Mouse (Mus musculus) neural tube, embryonic 11.5 days (tissue): ENCODE measurements around the gene Nmral1. TPM values are rescaled to one million over a fixed set of nuclear protein-coding genes. Genes with fewer than 3 reads are reported as not detected.
A peak's percentile ranks its signal among the peaks of the same experiment; 100 is the strongest.

ENCODE experiments used
- ATAC-seq: fragments of 200-750 bp; cut with Nextera tagmentation; 2 replicates; pipeline ENCODE4 v1.8.0; 2017; ENCODE audit warnings: moderate number of reproducible peaks, mild to moderate bottlenecking, moderate TSS enrichment, moderate library complexity; ENCODE audit not compliant: insufficient read depth, low FRiP score, low TSS enrichment
- DNase-seq: peaks from one replicate; pipeline ENCODE4 v3.0.0-alpha.2; 2015; ENCODE audit warnings: low spot score
- H3K27ac ChIP-seq: fragments of 300-500 bp; sonication (generic); 2 replicates; pipeline ENCODE4 v1.5.1; 2014; ENCODE audit warnings: low read depth, mild to moderate bottlenecking, low read length
- H3K27me3 ChIP-seq: fragments of 300-500 bp; sonication (generic); 2 replicates; pipeline ENCODE4 v1.6.1; 2014; ENCODE audit warnings: mild to moderate bottlenecking, low read length, mixed read lengths; ENCODE audit not compliant: control insufficient read depth, insufficient read depth
- H3K36me3 ChIP-seq: fragments of 300-500 bp; sonication (generic); 2 replicates; pipeline ENCODE4 v1.6.1; 2014; ENCODE audit warnings: mild to moderate bottlenecking, low read length, moderate library complexity, mixed read lengths; ENCODE audit not compliant: control insufficient read depth, insufficient read depth
- H3K4me1 ChIP-seq: fragments of 300-500 bp; sonication (generic); 2 replicates; pipeline ENCODE4 v1.6.1; 2014; ENCODE audit warnings: low read length, mixed read lengths; ENCODE audit not compliant: control insufficient read depth, insufficient read depth
- H3K4me2 ChIP-seq: fragments of 300-500 bp; sonication (generic); 2 replicates; pipeline ENCODE4 v1.6.1; 2014; ENCODE audit warnings: low read depth, mild to moderate bottlenecking, moderate library complexity
- H3K4me3 ChIP-seq: fragments of 300-500 bp; sonication (generic); 2 replicates; pipeline ENCODE4 v1.5.1; 2014; ENCODE audit warnings: low read depth, low read length
- H3K9ac ChIP-seq: fragments of 300-500 bp; sonication (generic); 2 replicates; pipeline ENCODE4 v1.6.1; 2014; ENCODE audit warnings: mild to moderate bottlenecking, low read length
- H3K9me3 ChIP-seq: fragments of 300-500 bp; sonication (generic); 2 replicates; pipeline ENCODE4 v1.6.1; 2016; ENCODE audit warnings: low read length; ENCODE audit not compliant: control insufficient read depth
- WGBS: fragments of 180-500 bp; shearing (Covaris S2); extraction: QIAGEN DNeasy Blood & Tissue Kit; methylation state at CpG from one replicate; pipeline ENCODE4 v1.1.7; 2014; 5-methylcytosine and 5-hydroxymethylcytosine counted together
- polyA plus RNA-seq: library from polyadenylated mRNA; unstranded; fragments of >200 nt; fragmentation: Nextera tagmentation; extraction: Ambion mirVana; gene quantifications from 2 replicates; pipeline ENCODE4 v1.2.1, GENCODE M21; 2014

Gene Nmral1
- polyA plus RNA-seq, 1 experiment from 2014 or later: 159 TPM

GRCm38 (mm10) chr16:4752155-4752554, 33.0 kb upstream of the Nmral1 start:
- 92% methylated on average over 3 of the region's 3 CpGs for WGBS
- Histone ChIP-seq H3K9me3 (no peaks in the 10 kb centered on the region), H3K27me3 (no peaks in the 10 kb centered on the region), H3K4me1 (peaks cover 3% of the 10 kb centered on the region; the same call in 1 of the 2 replicates), H3K27ac (no peak overlapping the region), H3K4me3 (no peak overlapping the region), H3K4me2 (no peak overlapping the region), H3K9ac (no peak overlapping the region), H3K36me3 (no peaks in the 10 kb centered on the region)
- no peak for ATAC-seq
- DNase-seq: no peak

- H3K9me3 ChIP-seq: no peaks in the 10 kb centered on the region
- no peak overlapping the region for H3K27ac ChIP-seq
- ATAC-seq: no peak
- no peaks in the 10 kb centered on the region for H3K27me3 ChIP-seq
- no peak overlapping the region for H3K4me2 ChIP-seq
- WGBS: 86% methylated on average over 1 of the region's 1 CpGs
- H3K36me3 ChIP-seq: no peaks in the 10 kb centered on the region
- no peak for DNase-seq
- H3K9ac ChIP-seq: no peak overlapping the region
- H3K4me1 ChIP-seq: no peaks in the 10 kb centered on the region
- no peak overlapping the region for H3K4me3 ChIP-seq
These were observed 23.0 kb upstream of the Nmral1 start for GRCm38 (mm10) chr16:4742186-4742585.

GRCm38 (mm10) chr16:4739994-4740393, 20.8 kb upstream of the Nmral1 start:
- no peak for ATAC-seq
- no peak for DNase-seq
- Histone ChIP-seq H3K27me3 (no peaks in the 10 kb centered on the region), H3K36me3 (no peaks in the 10 kb centered on the region; the same call in 1 of the 2 replicates), H3K27ac (no peak overlapping the region), H3K4me1 (no peaks in the 10 kb centered on the region), H3K4me3 (no peak overlapping the region), H3K9me3 (no peaks in the 10 kb centered on the region), H3K4me2 (no peak overlapping the region), H3K9ac (no peak overlapping the region)
- WGBS: 95% methylated on average over 2 of the region's 2 CpGs

- Histone ChIP-seq H3K4me2 (no peak overlapping the region), H3K9ac (no peak overlapping the region), H3K4me1 (no peaks in the 10 kb centered on the region), H3K4me3 (no peak overlapping the region), H3K9me3 (no peaks in the 10 kb centered on the region), H3K27ac (no peak overlapping the region), H3K27me3 (no peaks in the 10 kb centered on the region), H3K36me3 (no peaks in the 10 kb centered on the region; the same call in 1 of the 2 replicates)
- ATAC-seq (no peak), DNase-seq (no peak)
- WGBS: 92% methylated on average over 2 of the region's 2 CpGs
These were observed 17.1 kb upstream of the Nmral1 start for GRCm38 (mm10) chr16:4736262-4736661.

GRCm38 (mm10) chr16:4730776-4731358, 11.7 kb upstream of the Nmral1 start:
- Histone ChIP-seq H3K4me2 (no peak overlapping the region), H3K4me3 (no peak overlapping the region), H3K36me3 (no peaks in the 10 kb centered on the region; the same call in 1 of the 2 replicates), H3K4me1 (peaks cover 6% of the 10 kb centered on the region; the same call in 1 of the 2 replicates), H3K27me3 (no peaks in the 10 kb centered on the region), H3K9ac (no peak overlapping the region), H3K9me3 (no peaks in the 10 kb centered on the region), H3K27ac (no peak overlapping the region)
- DNase-seq (no peak), ATAC-seq (no peak)
- WGBS: 89% methylated on average over 3 of the region's 3 CpGs

GRCm38 (mm10) chr16:4727963-4728362, 8.8 kb upstream of the Nmral1 start:
- no peaks in the 10 kb centered on the region for H3K9me3 ChIP-seq
- ATAC-seq (no peak), DNase-seq (no peak)
- H3K27ac ChIP-seq: no peak overlapping the region
- no peak overlapping the region for H3K9ac ChIP-seq
- no peak overlapping the region for H3K4me2 ChIP-seq
- H3K36me3 ChIP-seq: no peaks in the 10 kb centered on the region
- WGBS: 63% methylated on average over 1 of the region's 1 CpGs
- H3K27me3 ChIP-seq: no peaks in the 10 kb centered on the region
- H3K4me1 ChIP-seq: peaks cover 6% of the 10 kb centered on the region; the same call in 1 of the 2 replicates
- no peak overlapping the region for H3K4me3 ChIP-seq

GRCm38 (mm10) chr16:4727526-4727925, 8.4 kb upstream of the Nmral1 start:
- no peaks in the 10 kb centered on the region for H3K27me3 ChIP-seq
- H3K4me1 ChIP-seq: peaks cover 6% of the 10 kb centered on the region; the same call in 1 of the 2 replicates
- no peak for DNase-seq
- H3K4me3 ChIP-seq: no peak overlapping the region
- ATAC-seq: no peak
- peak overlapping the region; percentile 87; the same call in 1 of the 2 replicates for H3K4me2 ChIP-seq
- H3K36me3 ChIP-seq: no peaks in the 10 kb centered on the region
- no peaks in the 10 kb centered on the region for H3K9me3 ChIP-seq
- H3K27ac ChIP-seq: no peak overlapping the region
- H3K9ac ChIP-seq: no peak overlapping the region
- WGBS: 100% methylated on average over 1 of the region's 1 CpGs

GRCm38 (mm10) chr16:4726528-4727128, 7.5 kb upstream of the Nmral1 start:
- peak overlapping the region; percentile 90 for H3K9ac ChIP-seq
- no peak for DNase-seq
- H3K27me3 ChIP-seq: no peaks in the 10 kb centered on the region
- peak overlapping the region; percentile 60; the same call in 1 of the 2 replicates for H3K27ac ChIP-seq
- WGBS: 1% methylated on average over 40 of the region's 40 CpGs
- H3K4me1 ChIP-seq: peaks cover 6% of the 10 kb centered on the region; the same call in 1 of the 2 replicates
- H3K4me3 ChIP-seq: peak overlapping the region; percentile 85
- no peaks in the 10 kb centered on the region for H3K9me3 ChIP-seq
- peak overlapping the region; percentile 87 for H3K4me2 ChIP-seq
- ATAC-seq: peak; percentile 67; the same call in 1 of the 2 replicates
- H3K36me3 ChIP-seq: no peaks in the 10 kb centered on the region
